Mouse (Mus musculus) bone marrow macrophage, adult 2 months (primary cell): Measurements from ENCODE around the gene Gm6169. TPM values are rescaled to one million over a fixed set of nuclear protein-coding genes. Genes with fewer than 3 reads are reported as not detected.
"Not testable (repeated sequence)": the region's sequence is repeated elsewhere in the genome, so short reads cannot be mapped to it uniquely, and the experiment has no call there.

ENCODE experiments used
- H3K27ac ChIP-seq: 2 replicates; pipeline ENCODE4 v1.5.1; 2012; ENCODE audit warnings: low read depth, low read length; ENCODE audit not compliant: insufficient read depth
- H3K4me1 ChIP-seq: 2 replicates; pipeline ENCODE4 v1.6.1; 2012; ENCODE audit warnings: low read length; ENCODE audit not compliant: control insufficient read depth, insufficient read depth
- H3K4me3 ChIP-seq: 2 replicates; pipeline ENCODE4 v1.5.1; 2012; ENCODE audit warnings: mild to moderate bottlenecking, low read length, moderate library complexity; ENCODE audit not compliant: insufficient read depth
- CTCF ChIP-seq: IDR thresholded peaks from 2 replicates; pipeline ENCODE4 v1.5.1; 2012; ENCODE audit warnings: low read depth, mild to moderate bottlenecking, low read length, moderate library complexity
- POLR2A ChIP-seq: IDR thresholded peaks from 2 replicates; pipeline ENCODE4 v1.6.1; 2012; ENCODE audit warnings: mild to moderate bottlenecking, low read depth, low read length, borderline replicate concordance
- polyA plus RNA-seq: library from polyadenylated mRNA; stranded (reverse); fragments of >200 nt; gene quantifications from 2 replicates; pipeline ENCODE4 v1.2.4, GENCODE M21; 2012; ENCODE audit not compliant: missing spikeins, insufficient read depth, insufficient read length

Gm6169 gene
- 53.6 and 67.9 TPM in 2 replicates for polyA plus RNA-seq

DNA sequence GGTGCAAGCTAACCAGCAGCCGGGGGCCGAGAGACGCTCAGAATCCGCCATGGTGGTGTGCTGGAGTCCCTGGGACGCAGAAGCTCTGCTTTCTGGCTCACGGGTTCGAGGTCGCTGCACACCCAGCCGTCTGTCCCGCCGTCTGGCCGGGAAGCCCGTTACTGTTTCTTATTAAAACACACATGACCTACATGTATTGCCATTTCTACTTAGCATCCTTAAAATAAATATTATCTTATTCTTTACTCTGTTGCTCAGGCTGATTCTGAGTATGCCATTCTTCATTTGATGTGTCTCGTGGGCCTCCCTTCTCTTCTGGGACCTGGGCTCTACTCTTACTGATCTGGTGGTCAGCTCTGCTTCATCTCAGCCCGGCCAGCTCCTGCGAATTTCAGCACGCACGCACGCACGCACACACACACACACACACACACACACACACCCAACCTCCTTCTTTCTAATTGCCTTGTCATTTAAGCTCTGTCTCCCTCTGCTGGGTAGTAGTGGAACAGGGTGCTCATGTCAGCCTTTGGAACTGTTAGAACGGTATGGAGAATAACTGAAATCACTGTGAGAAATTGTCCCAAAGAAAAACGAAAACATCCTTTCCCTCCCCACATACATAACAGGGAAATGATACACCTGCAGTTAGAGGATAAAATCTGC is at the start of gene Gm6169:
Gene Gm6169 (minus strand): TSS at position 51 of the 666 bp plus-strand sequence.
- Histone ChIP-seq H3K27ac (no peak within 1 kb of the TSS), H3K4me3 (no peak within 1 kb of the TSS), H3K4me1 (no peaks in the 10 kb centered on the region)
- TF ChIP-seq CTCF, result no peak
- no peak for TF ChIP-seq POLR2A

DNA sequence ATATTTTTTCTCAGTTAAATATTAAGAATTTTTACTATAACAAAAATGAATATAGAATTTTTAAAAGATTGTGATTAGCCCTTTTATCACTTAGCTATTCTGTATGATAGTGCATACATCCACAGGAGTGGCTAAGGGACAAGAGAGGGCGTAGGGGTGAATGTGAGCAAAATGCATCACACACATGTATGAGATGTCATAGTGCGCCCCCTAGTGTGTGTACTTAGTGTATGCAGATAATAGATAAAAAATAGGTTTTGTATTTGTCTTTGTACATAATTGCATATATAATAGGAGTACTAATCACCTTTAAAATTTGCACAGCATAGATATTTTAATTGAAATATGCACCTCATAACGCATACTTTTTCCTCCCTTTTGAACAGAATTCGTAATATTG is 46.8 kb upstream of the Gm6169 start:
- Histone ChIP-seq H3K4me1 (no peaks in the 10 kb centered on the region), H3K4me3 (no peak overlapping the region), H3K27ac (no peak overlapping the region)
- TF ChIP-seq CTCF (no peak), POLR2A (no peak)

DNA sequence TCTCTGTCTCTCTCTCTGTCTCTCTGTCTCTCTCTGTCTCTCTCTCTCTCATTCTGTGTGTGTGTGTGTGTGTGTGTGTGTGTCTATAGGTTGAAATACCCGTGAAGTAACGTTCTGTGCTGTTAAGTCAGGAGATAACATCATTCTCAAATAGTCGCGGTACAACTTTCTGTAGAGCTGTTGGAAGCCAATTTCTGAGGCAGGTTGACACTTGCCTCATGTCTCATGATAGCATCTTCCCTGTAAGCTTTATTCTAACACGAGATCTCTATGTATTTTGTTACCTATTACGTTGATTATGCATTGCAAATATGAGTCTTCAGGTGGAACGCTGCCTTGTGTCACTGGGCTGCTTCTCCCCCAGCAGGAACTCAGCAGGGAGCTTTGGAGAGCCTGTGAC is 43.3 kb upstream of the Gm6169 start:
- Histone ChIP-seq H3K4me3 (no peak overlapping the region), H3K27ac (no peak overlapping the region), H3K4me1 (no peaks in the 10 kb centered on the region)
- TF ChIP-seq CTCF (no peak), POLR2A (no peak)

DNA sequence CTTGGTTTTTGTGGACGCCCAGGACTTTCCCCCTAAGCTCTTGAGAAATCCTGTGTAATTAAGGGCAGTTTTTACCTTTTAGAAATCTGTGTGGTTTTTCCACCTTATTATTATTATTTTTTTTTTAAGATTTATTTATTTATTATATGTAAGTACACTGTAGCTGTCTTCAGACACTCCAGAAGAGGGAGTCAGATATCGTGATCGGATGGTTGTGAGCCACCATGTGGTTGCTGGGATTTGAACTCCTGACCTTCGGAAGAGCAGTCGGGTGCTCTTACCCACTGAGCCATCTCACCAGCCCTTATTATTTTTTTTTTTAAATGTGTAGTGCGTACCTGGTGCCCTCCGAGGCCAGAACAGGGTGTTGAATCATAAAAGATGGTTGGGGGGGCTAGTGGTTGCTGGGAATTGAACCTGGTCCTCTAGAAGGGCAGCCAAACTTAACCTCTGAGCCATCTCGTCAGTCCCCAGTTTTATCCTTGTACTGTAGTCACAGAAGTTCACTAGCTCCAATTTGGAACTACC is 39.4 kb upstream of the Gm6169 start:
- not testable (repeated sequence) for H3K4me1 ChIP-seq
- Histone ChIP-seq H3K27ac (peak overlapping the region; percentile 87), H3K4me3 (peak overlapping the region; percentile 100)

DNA sequence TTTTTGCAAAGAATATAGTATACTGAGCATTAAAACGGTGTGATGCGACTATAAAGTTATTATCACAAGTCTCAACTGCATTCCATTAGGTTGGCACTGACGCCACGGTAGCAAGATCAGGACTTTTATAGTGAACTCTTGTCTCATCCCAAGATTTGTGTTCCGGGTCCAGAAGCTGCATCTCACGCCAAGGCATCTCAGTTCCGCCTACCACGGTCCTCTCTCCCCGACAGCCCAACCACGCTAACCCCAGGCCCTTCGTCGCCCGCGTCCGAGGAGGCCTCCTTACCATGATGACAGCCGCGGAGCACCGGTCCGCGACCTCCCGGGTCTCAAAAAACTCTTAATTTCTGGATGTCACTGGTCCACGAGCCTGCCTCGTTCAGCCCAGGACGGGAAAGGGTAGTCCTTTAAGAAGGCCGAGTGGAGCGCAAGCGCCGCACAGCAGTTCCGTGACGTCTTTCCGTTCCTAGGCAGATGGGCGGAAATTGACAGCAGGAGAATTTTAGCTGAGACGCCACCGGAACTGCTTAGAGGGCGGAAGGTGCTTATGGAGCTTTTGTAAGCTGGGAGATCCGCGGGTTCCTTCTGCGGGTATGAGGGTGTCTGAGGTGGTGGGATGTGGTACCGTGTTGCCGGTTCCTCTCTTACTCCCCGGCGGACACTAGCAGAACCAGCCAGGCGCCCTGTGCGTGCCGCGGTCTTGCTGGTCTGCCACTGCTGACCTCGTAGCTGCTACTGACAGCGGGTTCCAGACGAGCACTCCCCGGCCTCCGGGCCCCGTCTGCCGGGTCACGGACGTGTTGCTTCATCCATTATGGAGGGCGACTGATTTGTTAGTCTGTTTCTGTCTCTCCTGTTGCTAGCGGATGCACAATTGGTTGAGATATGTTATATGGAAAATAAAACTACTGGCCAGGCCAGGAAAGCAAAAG is 38.7 kb upstream of the Gm6169 start, which contains the start of the genes Gfm2 and Nsa2:
Gene Gfm2 (plus strand): TSS at position 472 of the 935 bp plus-strand sequence.
Gene Nsa2 (minus strand): TSS at position 472 of the 935 bp plus-strand sequence.
- H3K27ac ChIP-seq, result peak within 1 kb of the TSS; percentile 87

DNA sequence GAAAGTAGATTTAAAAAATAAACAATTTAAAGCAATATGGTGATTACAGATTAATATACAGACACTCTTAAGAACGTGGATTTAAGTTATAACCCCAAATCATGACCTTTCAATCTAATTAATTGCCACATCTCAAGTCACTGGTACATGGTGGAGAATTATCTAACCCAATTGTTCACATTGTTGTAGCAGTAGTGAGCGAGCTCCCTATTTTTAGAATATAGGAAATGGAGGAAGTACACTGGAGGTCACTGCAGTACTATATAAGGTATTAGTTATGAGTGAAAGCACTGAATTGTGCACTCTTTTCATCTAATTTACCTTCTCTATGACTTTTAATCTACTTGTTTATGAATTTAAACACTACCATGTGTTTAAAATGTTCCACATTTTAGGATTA is 31.4 kb upstream of the Gm6169 start:
- H3K27ac ChIP-seq, H3K4me3 ChIP-seq, H3K4me1 ChIP-seq: not testable (repeated sequence)

More for the DNA sequence above, 38.7 kb upstream of the Gm6169 start, which contains the start of the genes Gfm2 and Nsa2:
- peak within 1 kb of the TSS; percentile 100 for H3K4me3 ChIP-seq
- TF ChIP-seq CTCF (no peak), POLR2A (peak; percentile 62; the same call in 1 of the 2 replicates)
- no peaks in the 10 kb centered on the region for H3K4me1 ChIP-seq

DNA sequence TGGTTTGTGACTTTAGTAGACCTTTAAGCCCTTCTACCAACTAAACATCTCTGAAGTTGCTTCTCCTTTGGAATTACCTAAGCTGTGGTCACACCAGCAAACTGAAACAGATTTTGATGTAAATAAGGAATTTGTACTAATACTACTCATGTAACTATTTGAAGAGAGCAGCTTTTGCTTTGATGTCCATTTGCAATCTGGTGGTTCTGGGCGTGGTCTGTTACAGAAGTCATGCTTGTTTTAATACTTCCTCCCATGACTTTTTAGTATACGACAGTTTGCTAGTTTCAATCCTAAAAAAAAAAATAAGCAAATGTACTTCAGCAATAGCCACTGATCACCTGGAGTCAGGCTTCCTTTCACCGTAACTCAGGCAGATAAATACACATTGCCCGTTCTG is 30.6 kb upstream of the Gm6169 start:
- H3K27ac ChIP-seq, result not testable (repeated sequence)

DNA sequence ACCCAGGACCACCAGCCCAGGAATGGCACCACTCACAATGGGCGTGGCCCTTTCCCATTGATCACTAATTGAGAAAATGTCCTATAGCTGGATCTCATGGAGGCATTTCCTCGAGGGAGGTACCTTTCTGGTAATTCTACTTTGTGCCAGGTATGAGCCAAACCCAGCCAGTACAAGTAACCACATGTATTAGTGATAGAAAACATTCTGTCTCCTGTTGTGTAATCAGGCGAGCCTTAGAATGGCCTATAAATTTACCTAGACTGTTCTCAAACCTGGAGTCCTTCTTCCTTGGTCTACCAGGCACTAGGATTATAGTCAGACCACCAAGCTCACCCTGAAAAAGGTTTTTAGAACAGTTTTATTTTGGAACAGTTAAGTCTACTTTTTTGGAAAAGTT is 22.3 kb upstream of the Gm6169 start:
- no peak overlapping the region for H3K27ac ChIP-seq
- no peak for TF ChIP-seq CTCF
- H3K4me1 ChIP-seq, result no peaks in the 10 kb centered on the region
- H3K4me3 ChIP-seq, result no peak overlapping the region

More for the DNA sequence above, 30.6 kb upstream of the Gm6169 start:
- not testable (repeated sequence) for H3K4me3 ChIP-seq, H3K4me1 ChIP-seq

DNA sequence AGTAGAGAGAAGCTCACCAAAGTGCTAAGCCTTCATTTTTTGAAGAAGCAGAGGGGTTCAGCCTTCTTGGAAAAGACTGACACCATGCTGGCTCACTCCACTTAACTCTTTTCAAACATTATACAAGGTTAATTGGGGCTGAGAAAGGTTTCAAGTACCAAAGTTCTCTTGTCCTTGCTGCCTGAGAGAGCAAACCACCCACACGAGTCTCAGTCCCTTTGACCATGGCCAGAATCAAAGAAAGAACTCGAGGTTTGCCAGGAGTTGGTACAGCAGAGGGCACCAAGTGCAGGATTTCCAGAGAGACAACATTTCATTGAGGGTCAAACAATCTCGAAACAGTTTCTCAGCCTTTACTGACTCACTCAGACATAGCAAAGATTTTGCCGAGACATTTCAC is 10.0 kb upstream of the Gm6169 start:
- Histone ChIP-seq H3K27ac (no peak overlapping the region), H3K4me1 (no peaks in the 10 kb centered on the region), H3K4me3 (no peak overlapping the region)
- TF ChIP-seq POLR2A (no peak), CTCF (no peak)

DNA sequence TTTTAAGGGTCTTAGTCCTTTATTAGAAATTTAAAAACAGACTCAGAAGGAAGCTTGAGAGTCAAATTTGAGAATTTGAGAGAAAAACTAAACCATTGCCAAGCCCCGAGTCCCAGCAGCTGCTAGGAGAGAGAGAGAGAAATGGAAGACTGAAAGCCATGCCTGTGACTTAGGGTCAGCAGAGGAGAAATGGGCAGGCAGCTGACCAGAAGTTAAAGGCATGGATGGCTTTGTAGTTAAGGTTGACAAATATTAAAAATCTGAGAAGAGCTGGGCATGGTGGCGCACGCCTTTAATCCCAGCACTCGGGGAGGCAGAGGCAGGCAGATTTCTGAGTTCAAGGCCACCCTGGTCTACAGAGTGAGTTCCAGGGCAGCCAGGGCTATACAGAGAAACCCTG is 8.7 kb upstream of the Gm6169 start:
- H3K4me1 ChIP-seq, H3K4me3 ChIP-seq, H3K27ac ChIP-seq: not testable (repeated sequence)
